Mouse (Mus musculus): Measurements from ENCODE around the gene Nol12. TPM values are rescaled to one million over a fixed set of nuclear protein-coding genes. Genes with fewer than 3 reads are reported as not detected.

Nol12 gene
- polyA plus RNA-seq, 1 experiment, result not detected

- H3K4me3 ChIP-seq (ENCODE audit: insufficient read depth, low read depth, low read length), result no peak overlapping the region
- H3K27ac ChIP-seq (ENCODE audit: insufficient read depth, low read depth, low read length), result no peak overlapping the region
- 94% methylated on average over 4 of the region's 4 CpGs for WGBS
- TF ChIP-seq POLR2A (IDR thresholded peaks at IDR 0.05; ENCODE audit: insufficient read depth, low read depth, low read length) (no peak), CTCF (IDR thresholded peaks at IDR 0.05; ENCODE audit: insufficient read depth, low read depth, low read length) (no peak)
- peaks cover 5% of the 10 kb centered on the region; the same call in 1 of the 2 replicates for H3K4me1 ChIP-seq (ENCODE audit: control insufficient read depth, insufficient read depth, low read length)
Measured at GRCm38 (mm10) chr15:78956351-78956750, 21.6 kb downstream of the Nol12 start.

GRCm38 (mm10) chr15:78957021-78957420 lies 22.3 kb downstream of the Nol12 start:
- WGBS, result 80% methylated on average over 15 of the region's 15 CpGs
- no peak for TF ChIP-seq CTCF (IDR thresholded peaks at IDR 0.05; ENCODE audit: insufficient read depth, low read depth, low read length)
- TF ChIP-seq POLR2A (IDR thresholded peaks at IDR 0.05; ENCODE audit: insufficient read depth, low read depth, low read length), result no peak
- H3K27ac ChIP-seq (ENCODE audit: insufficient read depth, low read depth, low read length), result no peak overlapping the region
- peaks cover 5% of the 10 kb centered on the region; the same call in 1 of the 2 replicates for H3K4me1 ChIP-seq (ENCODE audit: control insufficient read depth, insufficient read depth, low read length)
- no peak overlapping the region for H3K4me3 ChIP-seq (ENCODE audit: insufficient read depth, low read depth, low read length)

GRCm38 (mm10) chr15:78959537-78959936 lies 24.8 kb downstream of the Nol12 start:
- Histone ChIP-seq H3K4me3 (ENCODE audit: insufficient read depth, low read depth, low read length) (no peak overlapping the region), H3K4me1 (ENCODE audit: control insufficient read depth, insufficient read depth, low read length) (peaks cover 11% of the 10 kb centered on the region)
- WGBS, result 92% methylated on average over 11 of the region's 11 CpGs

GRCm38 (mm10) chr15:78960088-78960487 lies 25.4 kb downstream of the Nol12 start:
- H3K4me3 ChIP-seq (ENCODE audit: insufficient read depth, low read depth, low read length), result no peak overlapping the region
- TF ChIP-seq CTCF (IDR thresholded peaks at IDR 0.05; ENCODE audit: insufficient read depth, low read depth, low read length) (no peak), POLR2A (IDR thresholded peaks at IDR 0.05; ENCODE audit: insufficient read depth, low read depth, low read length) (no peak)
- H3K4me1 ChIP-seq (ENCODE audit: control insufficient read depth, insufficient read depth, low read length), result peaks cover 11% of the 10 kb centered on the region
- H3K27ac ChIP-seq (ENCODE audit: insufficient read depth, low read depth, low read length), result no peak overlapping the region
- 79% methylated on average over 4 of the region's 4 CpGs for WGBS

More at GRCm38 (mm10) chr15:78959537-78959936, 24.8 kb downstream of the Nol12 start:
- TF ChIP-seq POLR2A (IDR thresholded peaks at IDR 0.05; ENCODE audit: insufficient read depth, low read depth, low read length), result no peak
- no peak for TF ChIP-seq CTCF (IDR thresholded peaks at IDR 0.05; ENCODE audit: insufficient read depth, low read depth, low read length)
- H3K27ac ChIP-seq (ENCODE audit: insufficient read depth, low read depth, low read length), result no peak overlapping the region

- 47% methylated on average over 2 of the region's 2 CpGs for WGBS
Measured at GRCm38 (mm10) chr15:78962885-78963284, 28.2 kb downstream of the Nol12 start.

GRCm38 (mm10) chr15:78971626-78972025 lies 36.9 kb downstream of the Nol12 start:
- TF ChIP-seq CTCF (IDR thresholded peaks at IDR 0.05; ENCODE audit: insufficient read depth, low read depth, low read length), result no peak
- no peak for TF ChIP-seq POLR2A (IDR thresholded peaks at IDR 0.05; ENCODE audit: insufficient read depth, low read depth, low read length)
- H3K27ac ChIP-seq (ENCODE audit: insufficient read depth, low read depth, low read length), result no peak overlapping the region
- no peak overlapping the region for H3K4me3 ChIP-seq (ENCODE audit: insufficient read depth, low read depth, low read length)
- 80% methylated on average over 6 of the region's 6 CpGs for WGBS
- H3K4me1 ChIP-seq (ENCODE audit: control insufficient read depth, insufficient read depth, low read length), result no peaks in the 10 kb centered on the region

More at GRCm38 (mm10) chr15:78962885-78963284, 28.2 kb downstream of the Nol12 start:
- Histone ChIP-seq H3K4me1 (ENCODE audit: control insufficient read depth, insufficient read depth, low read length) (peaks cover 11% of the 10 kb centered on the region), H3K27ac (ENCODE audit: insufficient read depth, low read depth, low read length) (no peak overlapping the region), H3K4me3 (ENCODE audit: insufficient read depth, low read depth, low read length) (no peak overlapping the region)
- TF ChIP-seq POLR2A (IDR thresholded peaks at IDR 0.05; ENCODE audit: insufficient read depth, low read depth, low read length) (no peak), CTCF (IDR thresholded peaks at IDR 0.05; ENCODE audit: insufficient read depth, low read depth, low read length) (peak; percentile 33; the same call in 1 of the 2 replicates)

- TF ChIP-seq POLR2A (IDR thresholded peaks at IDR 0.05; ENCODE audit: insufficient read depth, low read depth, low read length), result no peak
- no peak for TF ChIP-seq CTCF (IDR thresholded peaks at IDR 0.05; ENCODE audit: insufficient read depth, low read depth, low read length)
- no peak overlapping the region for H3K4me3 ChIP-seq (ENCODE audit: insufficient read depth, low read depth, low read length)
- WGBS, result 84% methylated on average over 7 of the region's 7 CpGs
- peaks cover 8% of the 10 kb centered on the region for H3K4me1 ChIP-seq (ENCODE audit: control insufficient read depth, insufficient read depth, low read length)
- H3K27ac ChIP-seq (ENCODE audit: insufficient read depth, low read depth, low read length), result no peak overlapping the region
Measured at GRCm38 (mm10) chr15:78973950-78974349, 39.2 kb downstream of the Nol12 start.

GRCm38 (mm10) chr15:78977676-78978159 lies 43.0 kb downstream of the Nol12 start:
- Histone ChIP-seq H3K4me3 (ENCODE audit: insufficient read depth, low read depth, low read length) (no peak overlapping the region), H3K4me1 (ENCODE audit: control insufficient read depth, insufficient read depth, low read length) (peaks cover 21% of the 10 kb centered on the region), H3K27ac (ENCODE audit: insufficient read depth, low read depth, low read length) (no peak overlapping the region)
- no peak for TF ChIP-seq CTCF (IDR thresholded peaks at IDR 0.05; ENCODE audit: insufficient read depth, low read depth, low read length)
- no peak for TF ChIP-seq POLR2A (IDR thresholded peaks at IDR 0.05; ENCODE audit: insufficient read depth, low read depth, low read length)
- 94% methylated on average over 8 of the region's 8 CpGs for WGBS

- Histone ChIP-seq H3K4me1 (ENCODE audit: control insufficient read depth, insufficient read depth, low read length) (peaks cover 31% of the 10 kb centered on the region), H3K27ac (ENCODE audit: insufficient read depth, low read depth, low read length) (no peak overlapping the region), H3K4me3 (ENCODE audit: insufficient read depth, low read depth, low read length) (no peak overlapping the region)
- TF ChIP-seq CTCF (IDR thresholded peaks at IDR 0.05; ENCODE audit: insufficient read depth, low read depth, low read length) (no peak), POLR2A (IDR thresholded peaks at IDR 0.05; ENCODE audit: insufficient read depth, low read depth, low read length) (no peak)
- 40% methylated on average over 4 of the region's 4 CpGs for WGBS
Measured at GRCm38 (mm10) chr15:78978875-78979274, 44.1 kb downstream of the Nol12 start.
